ENCODE assay signal across 1 mouse cellular context in the genomic region with DNA sequence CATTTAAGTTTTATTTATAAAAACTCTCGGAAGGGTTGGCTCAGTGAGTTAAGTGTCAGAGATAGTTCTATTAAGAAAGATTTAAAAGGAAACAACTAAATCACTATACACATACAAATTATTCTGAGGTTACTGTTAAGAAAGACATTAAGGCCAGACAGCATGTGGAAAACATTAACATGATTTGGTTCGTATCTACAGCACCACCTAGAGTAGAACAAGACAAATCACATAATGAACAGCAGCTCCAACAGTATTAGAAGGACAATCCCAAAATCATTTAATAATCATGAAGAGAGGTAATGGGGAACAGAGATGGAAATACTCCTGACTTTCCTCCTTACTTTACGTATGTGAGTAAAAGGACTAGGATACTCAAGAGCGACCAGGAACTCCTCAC.
TF ChIP-seq lines count a peak whose summit lies in the region.

No protein-coding gene starts in this region.

TF ChIP-seq in MEL, 35 proteins besides CTCF, POLR2A, EP300 and RAD21 (continued from another document):
- TF ChIP-seq POLR2AphosphoS5 (IDR thresholded peaks at IDR 0.05; ENCODE audit: borderline replicate concordance, low read depth, low read length) = no peak
- TF ChIP-seq KAT2A (conservative IDR thresholded peaks at IDR 0.05; ENCODE audit: low read depth, low read length) = no peak
- TF ChIP-seq HCFC1 (IDR thresholded peaks at IDR 0.05; ENCODE audit: low read depth, low read length) = no peak
- no peak for TF ChIP-seq MEF2A (IDR thresholded peaks at IDR 0.05; ENCODE audit: extremely low read depth, insufficient replicate concordance, low read depth, low read length, poor library complexity, severe bottlenecking)
- no peak for TF ChIP-seq MAFK (IDR thresholded peaks at IDR 0.05; ENCODE audit: borderline replicate concordance, low read depth, low read length)
- TF ChIP-seq UBTF (IDR thresholded peaks at IDR 0.05; ENCODE audit: borderline replicate concordance, insufficient read depth, low read depth, low read length) = no peak
- TF ChIP-seq BHLHE40 (IDR thresholded peaks at IDR 0.05; ENCODE audit: borderline replicate concordance, low read depth, low read length) = no peak
- no peak for TF ChIP-seq ETS1 (IDR thresholded peaks at IDR 0.05; ENCODE audit: low read depth, low read length)
TF ChIP-seq in MEL: peak in this region for 0.
